Mouse (Mus musculus): ENCODE results near the gene Scube2.

GRCm38 (mm10) chr7:109879158-109879557 is 13.7 kb upstream of the Scube2 start:
- TF ChIP-seq CTCF (conservative IDR thresholded peaks at IDR 0.05; ENCODE audit: insufficient read depth, insufficient read length, low read depth, low read length) = no peak
- no peak for TF ChIP-seq POLR2A (IDR thresholded peaks at IDR 0.05; ENCODE audit: low read depth, low read length)

Measured in kidney, adult 2 months (tissue).